Mouse (Mus musculus) CH12.LX (cell line): Measurements from ENCODE around the gene Timp2. TPM values are rescaled to one million over a fixed set of nuclear protein-coding genes. Genes with fewer than 3 reads are reported as not detected.

Experiments
- DNase-seq: peaks from one replicate; pipeline ENCODE4 v3.0.0-alpha.2; 2013; ENCODE audit errors: extremely low read depth
- H3K27ac ChIP-seq: 2 replicates; pipeline ENCODE4 v1.5.1; 2012; ENCODE audit warnings: low read depth, mild to moderate bottlenecking, control low read depth, moderate library complexity; ENCODE audit not compliant: insufficient read depth
- H3K27me3 ChIP-seq: replicated peaks from 2 replicates; pipeline ENCODE3; 2012; ENCODE audit warnings: inconsistent platforms
- H3K36me3 ChIP-seq, 2 experiments: replicated peaks in 1 of 2; 2 replicates each; pipeline versions ENCODE3 to v1.6.1; 2012; ENCODE audit warnings: inconsistent platforms in 1 of 2, low read length in 1 of 2, mild to moderate bottlenecking in 1 of 2, mixed read lengths in 1 of 2, moderate library complexity in 1 of 2; ENCODE audit not compliant: control insufficient read depth in 1 of 2, insufficient read depth in 1 of 2
- H3K4me1 ChIP-seq, 2 experiments: 2 replicates each; pipeline ENCODE4 v1.6.1; 2012; ENCODE audit warnings: inconsistent platforms in 1 of 2, moderate library complexity in 1 of 2; ENCODE audit not compliant: insufficient read depth in 2 of 2, control insufficient read depth in 1 of 2
- H3K4me2 ChIP-seq: 2 replicates; pipeline ENCODE4 v1.6.1; 2012; ENCODE audit warnings: low read depth, mild to moderate bottlenecking, control low read depth; ENCODE audit not compliant: poor library complexity, insufficient read depth, severe bottlenecking
- H3K4me3 ChIP-seq, 3 experiments: fragments of 150-350 bp in 1 of 3; sonication (generic) in 1 of 3; replicated peaks in 1 of 3; 2 replicates each; pipeline versions ENCODE3 to v1.5.1; 2011 to 2012; ENCODE audit warnings: low read depth in 2 of 3, low read length in 2 of 3, mild to moderate bottlenecking in 2 of 3, moderate library complexity in 2 of 3, control low read depth in 1 of 3, improper control_type of control experiment in 1 of 3, inconsistent platforms in 1 of 3, mixed read lengths in 1 of 3; ENCODE audit not compliant: poor library complexity in 1 of 3
- H3K79me2 ChIP-seq: replicated peaks from 2 replicates; pipeline ENCODE4 v1.6.1; 2012; ENCODE audit warnings: mild to moderate bottlenecking, moderate library complexity; ENCODE audit not compliant: control insufficient read depth, poor library complexity, insufficient read depth, severe bottlenecking; ENCODE audit errors: extremely low read depth
- H3K9ac ChIP-seq: 2 replicates; pipeline ENCODE4 v1.6.1; 2012; ENCODE audit warnings: low read depth, mild to moderate bottlenecking, control low read depth, moderate library complexity; ENCODE audit not compliant: insufficient read depth
- H3K9me3 ChIP-seq: replicated peaks from 2 replicates; pipeline ENCODE3; 2012; ENCODE audit warnings: low read length, inconsistent platforms, mixed read lengths
- CHD1 ChIP-seq: IDR thresholded peaks from 2 replicates; pipeline ENCODE4 v1.6.1; 2012; ENCODE audit warnings: low read depth, low read length, improper control_type of control experiment, inconsistent platforms
- CHD2 ChIP-seq: IDR thresholded peaks from 2 replicates; pipeline ENCODE4 v1.6.1; 2011; ENCODE audit warnings: low read length, improper control_type of control experiment
- CTCF ChIP-seq, 2 experiments: IDR thresholded peaks in 1 of 2; conservative IDR thresholded peaks in 1 of 2; 2 replicates each; pipeline ENCODE4 v1.5.1; 2011 to 2012; ENCODE audit warnings: low read depth in 2 of 2, low read length in 2 of 2, improper control_type of control experiment in 1 of 2, inconsistent platforms in 1 of 2, mild to moderate bottlenecking in 1 of 2, moderate library complexity in 1 of 2
- E2F4 ChIP-seq: IDR thresholded peaks from 2 replicates; pipeline ENCODE4 v1.6.1; 2011; ENCODE audit warnings: low read depth, low read length, improper control_type of control experiment; ENCODE audit not compliant: insufficient replicate concordance
- EP300 ChIP-seq: IDR thresholded peaks from 2 replicates; pipeline ENCODE4 v1.6.1; 2011; ENCODE audit warnings: low read length, improper control_type of control experiment
- ETS1 ChIP-seq: conservative IDR thresholded peaks from 2 replicates; pipeline ENCODE4 v1.6.1; 2012; ENCODE audit warnings: low read depth, mild to moderate bottlenecking, inconsistent platforms, low read length, improper control_type of control experiment, moderate library complexity
- IRF4 ChIP-seq: IDR thresholded peaks from 2 replicates; pipeline ENCODE4 v1.6.1; 2014; ENCODE audit warnings: low read depth, mild to moderate bottlenecking, inconsistent platforms, low read length, improper control_type of control experiment
- JUND ChIP-seq: conservative IDR thresholded peaks from 2 replicates; pipeline ENCODE4 v1.6.1; 2011; ENCODE audit warnings: low read depth, low read length, improper control_type of control experiment
- KAT2A ChIP-seq: IDR thresholded peaks from 2 replicates; pipeline ENCODE4 v1.6.1; 2012; ENCODE audit warnings: low read length, improper control_type of control experiment, inconsistent platforms; ENCODE audit not compliant: insufficient replicate concordance
- MAFK ChIP-seq: IDR thresholded peaks from 2 replicates; pipeline ENCODE4 v1.6.1; 2011; ENCODE audit warnings: low read length, improper control_type of control experiment; ENCODE audit not compliant: insufficient replicate concordance
- MAZ ChIP-seq: IDR thresholded peaks from 2 replicates; pipeline ENCODE4 v1.6.1; 2012; ENCODE audit warnings: low read depth, mild to moderate bottlenecking, inconsistent platforms, low read length, improper control_type of control experiment, moderate library complexity
- MEF2A ChIP-seq: IDR thresholded peaks from 2 replicates; pipeline ENCODE4 v1.6.1; 2014; ENCODE audit warnings: low read depth, mild to moderate bottlenecking, inconsistent platforms, low read length, improper control_type of control experiment, borderline replicate concordance
- MYC ChIP-seq: IDR thresholded peaks from 2 replicates; pipeline ENCODE4 v1.6.1; 2011; ENCODE audit warnings: low read depth, mild to moderate bottlenecking, improper control_type of control experiment, low read length
- NELFE ChIP-seq: IDR thresholded peaks from 2 replicates; pipeline ENCODE4 v1.6.1; 2011; ENCODE audit warnings: low read depth, low read length, improper control_type of control experiment
- NRF1 ChIP-seq: IDR thresholded peaks from 2 replicates; pipeline ENCODE4 v1.6.1; 2014; ENCODE audit warnings: low read depth, mild to moderate bottlenecking, inconsistent platforms, low read length, improper control_type of control experiment, moderate library complexity
- PAX5 ChIP-seq: IDR thresholded peaks from 2 replicates; pipeline ENCODE4 v1.6.1; 2012; ENCODE audit warnings: low read length, inconsistent platforms, mixed read lengths
- POLR2AphosphoS2 ChIP-seq: IDR thresholded peaks from 2 replicates; pipeline ENCODE4 v1.6.1; 2011; ENCODE audit warnings: low read depth, low read length, improper control_type of control experiment
- RAD21 ChIP-seq: IDR thresholded peaks from 2 replicates; pipeline ENCODE4 v1.6.1; 2011; ENCODE audit warnings: low read depth, mild to moderate bottlenecking, low read length, improper control_type of control experiment, moderate library complexity
- SIN3A ChIP-seq: IDR thresholded peaks from 2 replicates; pipeline ENCODE4 v1.6.1; 2012; ENCODE audit warnings: low read length, improper control_type of control experiment, inconsistent platforms
- TBP ChIP-seq: conservative IDR thresholded peaks from 2 replicates; pipeline ENCODE4 v1.6.1; 2011; ENCODE audit warnings: low read depth, low read length, improper control_type of control experiment
- TCF12 ChIP-seq: IDR thresholded peaks from 2 replicates; pipeline ENCODE4 v1.6.1; 2014; ENCODE audit warnings: low read depth, mild to moderate bottlenecking, inconsistent platforms, low read length, improper control_type of control experiment
- UBTF ChIP-seq: IDR thresholded peaks from 2 replicates; pipeline ENCODE4 v1.6.1; 2012; ENCODE audit warnings: low read depth, mild to moderate bottlenecking, inconsistent platforms, low read length, improper control_type of control experiment, moderate library complexity
- USF1 ChIP-seq: IDR thresholded peaks from 2 replicates; pipeline ENCODE4 v1.6.1; 2014; ENCODE audit warnings: low read depth, mild to moderate bottlenecking, inconsistent platforms, low read length, improper control_type of control experiment
- USF2 ChIP-seq: conservative IDR thresholded peaks from 2 replicates; pipeline ENCODE4 v1.6.1; 2011; ENCODE audit warnings: low read depth, low read length, improper control_type of control experiment
- ZC3H11A ChIP-seq: IDR thresholded peaks from 2 replicates; pipeline ENCODE4 v1.6.1; 2012; ENCODE audit warnings: low read depth, mild to moderate bottlenecking, inconsistent platforms, low read length, improper control_type of control experiment
- ZKSCAN1 ChIP-seq: IDR thresholded peaks from 2 replicates; pipeline ENCODE4 v1.6.1; 2012; ENCODE audit warnings: low read depth, inconsistent platforms, low read length, improper control_type of control experiment, borderline replicate concordance
- ZMIZ1 ChIP-seq: IDR thresholded peaks from 2 replicates; pipeline ENCODE4 v1.6.1; 2012; ENCODE audit warnings: low read depth, mild to moderate bottlenecking, inconsistent platforms, low read length, improper control_type of control experiment
- dilution Hi-C: fragments of 300-500 bp; cut with MboI; formaldehyde crosslinking; loops from 2 replicates; pipeline ENCODE4 v1.14.3; 2020; ENCODE audit warnings: low sequenced_read_pairs; ENCODE audit not compliant: extremely low pct_unique_long_range_greater_than_20kb, extremely low pct_ligation_motif_present
- in situ Hi-C: fragments of 300-500 bp; cut with MboI; formaldehyde crosslinking; loops from 3 replicates; pipeline ENCODE4 v1.14.3; 2019; ENCODE audit warnings: low sequenced_read_pairs, low pct_ligation_motif_present, low pct_unique_long_range_greater_than_20kb, mixed read lengths
- polyA plus RNA-seq: library from polyadenylated mRNA; unstranded; fragments of >175 nt; gene quantifications from 2 replicates; pipeline ENCODE4 v1.2.1, GENCODE M21; 2012; ENCODE audit warnings: low read depth; ENCODE audit not compliant: insufficient read length
- total RNA-seq, 2 experiments: library from RNA; depleted of rRNA; stranded (reverse); fragments of 300-350 nt in 1 of 2; fragments of >200 nt in 1 of 2; gene quantifications; 2 replicates each; pipeline ENCODE4 v1.2.3; 2012 to 2014

Gene Timp2
- total and polyA plus RNA-seq, 3 experiments = 0.34 TPM; not detected in 2

DNA sequence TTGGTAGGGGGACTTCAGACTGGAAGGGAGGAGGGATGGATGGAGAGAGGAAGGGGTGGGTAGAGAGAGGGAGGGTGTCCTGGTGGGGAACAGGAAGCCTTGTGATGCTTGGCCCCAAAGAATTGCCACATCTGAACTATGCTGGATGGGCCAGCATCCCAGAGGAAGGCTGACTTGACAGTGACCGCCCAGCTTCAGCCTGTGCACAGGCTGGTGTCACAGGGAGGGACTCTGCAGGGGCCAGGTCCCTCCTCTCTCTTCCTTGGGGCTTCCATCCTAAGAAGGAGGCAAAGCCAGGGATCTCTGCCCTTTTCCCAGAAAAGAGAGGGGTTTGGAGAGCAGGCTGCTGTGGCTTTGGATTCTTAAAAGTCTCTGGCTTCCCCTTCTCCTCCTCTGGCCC lies 7.0 kb upstream of the Timp2 start:
- no peak for TF ChIP-seq RAD21
- TF ChIP-seq MEF2A = no peak
- TF ChIP-seq TCF12 = no peak
- no peak for TF ChIP-seq MAFK
- no peak for TF ChIP-seq NELFE
- no peak for TF ChIP-seq ZC3H11A
- no peak for TF ChIP-seq CTCF (conservative IDR thresholded peaks at IDR 0.05 in 1 of 2, IDR thresholded peaks at IDR 0.05 in 1 of 2; ENCODE audit: low read depth in 2 of 2, low read length in 2 of 2)
- no peak for TF ChIP-seq KAT2A
- no peak for TF ChIP-seq IRF4
- TF ChIP-seq JUND = no peak
- no peak for TF ChIP-seq ZKSCAN1
- TF ChIP-seq ETS1 = no peak
- no peak for TF ChIP-seq POLR2AphosphoS2
- TF ChIP-seq SIN3A = no peak
- Histone ChIP-seq H3K9me3 (no peaks in the 10 kb centered on the region), H3K4me1 (peaks cover 14 to 26% of the 10 kb centered on the region in 2 experiments), H3K79me2 (no peaks in the 10 kb centered on the region), H3K36me3 (no peaks in the 10 kb centered on the region), H3K27ac (no peak overlapping the region), H3K27me3 (peaks cover 38% of the 10 kb centered on the region), H3K4me3 (no peak overlapping the region), H3K4me2 (no peak overlapping the region), H3K9ac (no peak overlapping the region)
- DNase-seq = no peak
- in situ Hi-C loops = no loop called here
- dilution Hi-C loops = no loop called here

DNA sequence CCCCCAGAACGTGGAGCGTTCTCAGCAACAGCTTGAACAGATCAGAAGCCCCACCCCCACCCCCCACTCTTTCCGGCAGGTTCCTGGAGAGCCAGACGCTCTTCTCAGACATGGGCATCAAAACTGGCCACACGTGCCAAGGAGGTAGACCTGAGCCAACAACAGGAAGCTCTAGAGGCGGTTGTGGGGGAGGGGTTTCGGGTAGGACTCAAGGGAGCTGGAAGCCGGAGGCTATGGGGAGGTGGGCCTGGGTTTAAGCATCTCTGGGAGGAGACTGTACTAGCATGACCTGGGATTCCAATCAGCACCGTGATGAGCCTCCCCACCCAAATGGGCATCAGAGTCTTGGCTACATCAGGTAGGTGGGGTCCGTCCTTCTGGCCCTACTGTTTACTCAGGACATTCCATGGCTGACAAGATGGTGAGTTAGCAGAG lies 5.4 kb upstream of the Timp2 start:
- Histone ChIP-seq H3K9ac (no peak overlapping the region), H3K4me2 (no peak overlapping the region), H3K4me3 (no peak overlapping the region), H3K79me2 (no peaks in the 10 kb centered on the region), H3K4me1 (peaks cover 14 to 17% of the 10 kb centered on the region in 2 experiments), H3K27ac (no peak overlapping the region), H3K9me3 (no peaks in the 10 kb centered on the region), H3K36me3 (no peaks in the 10 kb centered on the region), H3K27me3 (peaks cover 40% of the 10 kb centered on the region)
- in situ Hi-C loops (no loop called here), dilution Hi-C loops (no loop called here)
- TF ChIP-seq TBP (no peak), EP300 (no peak), JUND (no peak), MYC (no peak), NRF1 (no peak), USF2 (no peak), MEF2A (no peak), UBTF (no peak), ETS1 (no peak), NELFE (no peak), POLR2AphosphoS2 (no peak), USF1 (no peak), CHD2 (no peak), E2F4 (no peak), IRF4 (no peak), PAX5 (no peak), ZMIZ1 (no peak), MAZ (no peak), CHD1 (no peak)
- no peak for DNase-seq
